Mouse (Mus musculus): ENCODE measurements at regions not wholly inside any gene's neighbourhood (a gene's known extent, or its start where the extent isn't known, plus 50 kb on each side); places are given as distances from the start of the nearest gene placed in this dataset.

DNA sequence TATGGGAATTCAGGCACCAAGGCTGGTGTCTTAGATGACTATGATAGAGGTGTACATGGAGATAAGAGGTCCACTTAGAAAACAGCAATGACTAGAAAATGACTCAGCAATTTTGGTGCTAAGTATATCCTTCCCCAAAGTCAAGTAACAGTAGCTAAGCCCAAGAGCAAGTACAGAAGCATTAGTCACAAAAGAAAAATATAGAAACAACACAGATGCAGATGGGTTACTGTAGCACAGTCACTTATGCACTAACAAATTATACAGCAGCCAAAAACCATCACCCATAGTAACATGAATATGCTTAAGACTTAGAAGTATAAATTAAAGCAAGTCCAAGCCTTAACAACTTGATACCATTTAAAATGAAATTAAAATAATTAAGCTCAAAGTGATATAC, 378.5 kb upstream of the Meis2 start:
- no peaks in the 10 kb centered on the region for H3K4me1 ChIP-seq (replicated peaks)
- H3K4me3 ChIP-seq, result no peak overlapping the region
- no peak overlapping the region for H3K9ac ChIP-seq
- no peaks in the 10 kb centered on the region for H3K9me3 ChIP-seq
- no peaks in the 10 kb centered on the region for H3K36me3 ChIP-seq
- no peak overlapping the region for H3K27ac ChIP-seq (replicated peaks)
- no peaks in the 10 kb centered on the region for H3K27me3 ChIP-seq
- ATAC-seq (ENCODE audit: low read depth), result no peak
- no peak overlapping the region for H3K4me2 ChIP-seq

DNA sequence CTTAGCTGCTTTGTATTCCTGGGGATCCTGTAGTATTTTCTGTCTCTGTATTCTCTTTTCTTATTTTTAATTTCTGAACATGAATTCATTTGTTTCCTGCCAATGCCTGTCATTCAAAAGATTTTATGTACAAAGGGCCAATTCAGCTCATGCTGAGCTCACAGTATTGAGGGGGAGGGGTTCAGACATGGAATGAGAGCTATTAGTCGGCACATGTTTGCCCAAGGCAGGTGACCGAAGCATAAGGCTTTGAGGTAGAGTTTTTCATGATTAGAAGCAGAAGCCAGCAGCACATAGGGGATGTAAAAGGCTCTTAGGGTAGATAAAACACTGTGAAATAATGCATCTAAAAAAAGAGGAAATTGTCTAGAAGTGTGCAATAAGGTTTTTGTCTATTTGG, 374.6 kb upstream of the Meis2 start:
- 53% methylated on average over 2 of the region's 2 CpGs for WGBS
- Histone ChIP-seq H3K9me3 (no peaks in the 10 kb centered on the region), H3K4me3 (no peak overlapping the region), H3K27ac (replicated peaks) (no peak overlapping the region), H3K9ac (no peak overlapping the region), H3K4me2 (no peak overlapping the region), H3K4me1 (replicated peaks) (no peaks in the 10 kb centered on the region), H3K27me3 (no peaks in the 10 kb centered on the region), H3K36me3 (no peaks in the 10 kb centered on the region)
- ATAC-seq (ENCODE audit: low read depth), result no peak

GRCm38 (mm10) chr2:116433481-116433880, 367.8 kb upstream of the Meis2 start:
- H3K4me1 ChIP-seq (replicated peaks), result no peaks in the 10 kb centered on the region
- H3K27ac ChIP-seq (replicated peaks), result no peak overlapping the region
- no peaks in the 10 kb centered on the region for H3K9me3 ChIP-seq
- no peaks in the 10 kb centered on the region for H3K27me3 ChIP-seq
- no peak overlapping the region for H3K9ac ChIP-seq
- H3K36me3 ChIP-seq, result no peaks in the 10 kb centered on the region
- H3K4me3 ChIP-seq, result no peak overlapping the region
- no peak overlapping the region for H3K4me2 ChIP-seq
- no peak for ATAC-seq (ENCODE audit: low read depth)

GRCm38 (mm10) chr2:116424131-116424530, 358.5 kb upstream of the Meis2 start:
- no peak for ATAC-seq (ENCODE audit: low read depth)
- no peak overlapping the region for H3K4me3 ChIP-seq
- no peaks in the 10 kb centered on the region for H3K4me1 ChIP-seq (replicated peaks)
- no peak overlapping the region for H3K27ac ChIP-seq (replicated peaks)
- H3K36me3 ChIP-seq, result no peaks in the 10 kb centered on the region
- no peaks in the 10 kb centered on the region for H3K9me3 ChIP-seq
- whole genome bisulfite sequencing, result 92% methylated on average over 8 of the region's 8 CpGs
- no peak overlapping the region for H3K4me2 ChIP-seq
- H3K9ac ChIP-seq, result no peak overlapping the region
- no peaks in the 10 kb centered on the region for H3K27me3 ChIP-seq

DNA sequence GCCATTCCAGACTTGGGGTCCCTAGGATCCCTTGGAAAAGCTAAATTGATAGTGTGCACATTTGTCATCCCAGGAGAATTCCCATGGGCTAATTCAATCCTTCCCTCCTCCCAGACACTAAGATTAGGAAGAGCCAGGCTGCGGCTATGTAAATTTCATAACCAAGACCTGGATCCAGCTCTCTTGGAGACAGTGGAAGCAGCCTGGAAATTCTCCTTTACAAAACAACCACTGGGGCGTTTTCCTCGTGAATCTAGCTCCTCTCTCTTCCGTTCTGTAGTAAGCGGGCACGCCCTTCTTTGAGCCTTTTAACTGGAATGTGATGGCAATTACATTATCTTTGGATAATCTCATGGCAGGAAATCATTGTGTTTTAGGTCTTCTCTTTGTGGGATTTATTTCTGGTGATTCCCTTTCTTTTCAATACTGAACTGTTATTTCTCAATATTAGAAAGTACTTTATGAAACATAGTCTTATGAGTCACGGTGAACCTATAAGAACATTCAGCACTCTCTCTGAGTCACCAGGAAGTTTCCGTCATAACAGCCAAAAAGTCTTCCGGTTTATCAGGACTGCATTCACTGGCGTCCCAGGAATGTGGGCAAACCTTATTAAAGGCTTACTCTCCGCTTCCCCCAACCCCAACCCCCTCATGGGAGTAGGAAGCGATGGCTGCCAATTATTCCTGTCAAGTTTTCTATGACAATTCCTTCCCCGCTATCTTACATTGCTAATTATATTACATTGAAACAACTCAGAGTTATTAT, 352.0 kb upstream of the Meis2 start:
- no peaks in the 10 kb centered on the region for H3K4me1 ChIP-seq (replicated peaks)
- no peaks in the 10 kb centered on the region for H3K27me3 ChIP-seq
- no peaks in the 10 kb centered on the region for H3K36me3 ChIP-seq
- no peak overlapping the region for H3K27ac ChIP-seq (replicated peaks)
- H3K4me2 ChIP-seq, result no peak overlapping the region
- 84% methylated on average over 13 of the region's 13 CpGs for WGBS
- H3K4me3 ChIP-seq, result no peak overlapping the region
- no peaks in the 10 kb centered on the region for H3K9me3 ChIP-seq
- no peak for ATAC-seq (ENCODE audit: low read depth)
- no peak overlapping the region for H3K9ac ChIP-seq

- no peak for ATAC-seq (ENCODE audit: low read depth)
- no peak overlapping the region for H3K4me2 ChIP-seq
- WGBS, result 59% methylated on average over 1 of the region's 1 CpGs
- no peaks in the 10 kb centered on the region for H3K9me3 ChIP-seq
- H3K4me1 ChIP-seq (replicated peaks), result no peaks in the 10 kb centered on the region
- no peak overlapping the region for H3K27ac ChIP-seq (replicated peaks)
- H3K27me3 ChIP-seq, result no peaks in the 10 kb centered on the region
- H3K9ac ChIP-seq, result no peak overlapping the region
- H3K36me3 ChIP-seq, result no peaks in the 10 kb centered on the region
- H3K4me3 ChIP-seq, result no peak overlapping the region
Observed at GRCm38 (mm10) chr2:116415742-116416141, 350.1 kb upstream of the Meis2 start.

- Histone ChIP-seq H3K36me3 (no peaks in the 10 kb centered on the region), H3K4me3 (no peak overlapping the region), H3K4me1 (replicated peaks) (no peaks in the 10 kb centered on the region), H3K9me3 (no peaks in the 10 kb centered on the region), H3K27ac (replicated peaks) (no peak overlapping the region), H3K27me3 (no peaks in the 10 kb centered on the region), H3K4me2 (no peak overlapping the region), H3K9ac (no peak overlapping the region)
- no peak for ATAC-seq (ENCODE audit: low read depth)
- WGBS, result 58% methylated on average over 1 of the region's 1 CpGs
Observed at GRCm38 (mm10) chr2:116402113-116402512, 336.5 kb upstream of the Meis2 start.

DNA sequence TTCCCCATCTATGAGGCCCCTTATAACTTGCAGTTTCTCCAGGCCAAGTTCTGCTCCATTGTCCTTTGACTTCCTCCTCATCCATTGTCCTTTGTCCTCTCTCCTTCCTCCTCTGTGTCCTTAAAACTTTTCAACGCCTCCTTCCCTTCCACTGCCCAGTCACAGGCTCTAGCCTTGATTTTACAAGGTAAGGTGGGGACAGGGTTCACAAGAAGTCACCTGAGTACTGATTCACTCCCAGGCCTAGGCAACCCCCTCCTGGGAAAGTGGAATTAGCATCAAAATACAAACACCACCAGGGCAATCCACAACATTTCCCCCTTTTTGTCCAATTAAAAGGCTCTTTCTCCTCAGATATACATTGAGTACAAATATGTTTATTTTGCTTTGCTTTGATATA, 334.3 kb upstream of the Meis2 start:
- Histone ChIP-seq H3K9ac (no peak overlapping the region), H3K9me3 (no peaks in the 10 kb centered on the region), H3K4me1 (replicated peaks) (no peaks in the 10 kb centered on the region), H3K27ac (replicated peaks) (no peak overlapping the region), H3K4me3 (no peak overlapping the region), H3K36me3 (no peaks in the 10 kb centered on the region), H3K4me2 (no peak overlapping the region), H3K27me3 (no peaks in the 10 kb centered on the region)
- 48% methylated on average over 1 of the region's 1 CpGs for WGBS
- ATAC-seq (ENCODE audit: low read depth), result no peak

GRCm38 (mm10) chr2:116368811-116369210, 303.2 kb upstream of the Meis2 start:
- no peaks in the 10 kb centered on the region for H3K36me3 ChIP-seq
- no peak overlapping the region for H3K4me2 ChIP-seq
- no peak overlapping the region for H3K9ac ChIP-seq
- no peak overlapping the region for H3K27ac ChIP-seq (replicated peaks)
- ATAC-seq (ENCODE audit: low read depth), result no peak
- H3K9me3 ChIP-seq, result no peaks in the 10 kb centered on the region
- no peaks in the 10 kb centered on the region for H3K27me3 ChIP-seq
- no peak overlapping the region for H3K4me3 ChIP-seq
- no peaks in the 10 kb centered on the region for H3K4me1 ChIP-seq (replicated peaks)
- WGBS, result 88% methylated on average over 3 of the region's 3 CpGs

DNA sequence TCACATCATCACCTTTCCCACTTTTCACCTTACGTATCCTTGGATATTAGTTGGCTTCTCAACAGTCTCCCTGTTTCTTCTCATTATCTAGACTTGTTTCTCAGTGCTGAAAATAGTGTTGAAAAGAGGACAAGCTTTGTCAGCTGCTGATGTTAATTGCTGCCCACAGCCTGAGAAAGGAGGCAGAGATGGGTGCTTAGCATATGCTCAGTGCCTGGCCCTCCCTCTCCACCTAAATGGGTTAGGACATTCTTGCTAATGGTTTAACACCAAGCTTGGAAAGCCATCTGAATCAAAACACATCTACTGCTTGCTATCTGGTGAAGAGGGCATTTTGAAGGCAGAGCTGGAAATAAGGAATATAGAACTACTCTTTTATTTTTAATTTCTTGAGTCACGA, 298.5 kb upstream of the Meis2 start:
- 92% methylated on average over 2 of the region's 2 CpGs for WGBS
- no peaks in the 10 kb centered on the region for H3K27me3 ChIP-seq
- H3K27ac ChIP-seq (replicated peaks), result no peak overlapping the region
- ATAC-seq (ENCODE audit: low read depth), result no peak
- H3K9me3 ChIP-seq, result no peaks in the 10 kb centered on the region
- H3K36me3 ChIP-seq, result no peaks in the 10 kb centered on the region
- no peak overlapping the region for H3K4me3 ChIP-seq
- H3K9ac ChIP-seq, result no peak overlapping the region
- H3K4me1 ChIP-seq (replicated peaks), result no peaks in the 10 kb centered on the region
- no peak overlapping the region for H3K4me2 ChIP-seq

DNA sequence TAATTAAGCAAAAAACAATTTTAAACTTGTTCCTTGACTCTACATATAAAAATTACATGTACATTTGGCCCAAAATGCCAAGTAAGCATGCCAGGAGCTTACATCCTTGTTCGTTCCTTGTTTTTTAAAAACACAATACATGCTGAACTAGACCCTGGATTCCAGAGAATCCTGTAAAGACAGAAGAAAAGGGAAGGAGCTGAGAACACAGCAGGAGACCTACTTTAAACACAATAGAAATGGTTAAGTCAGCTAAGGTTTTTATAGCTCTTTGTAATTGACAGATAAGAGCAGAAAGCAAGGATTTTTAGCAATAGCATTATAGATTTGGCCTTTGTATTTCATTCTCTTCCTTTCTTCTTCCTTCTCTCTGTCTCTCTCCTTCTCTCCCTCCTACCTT, 292.5 kb upstream of the Meis2 start:
- no peak overlapping the region for H3K4me3 ChIP-seq
- no peak overlapping the region for H3K9ac ChIP-seq
- H3K9me3 ChIP-seq, result no peaks in the 10 kb centered on the region
- ATAC-seq (ENCODE audit: low read depth), result no peak
- no peaks in the 10 kb centered on the region for H3K36me3 ChIP-seq
- no peak overlapping the region for H3K27ac ChIP-seq (replicated peaks)
- WGBS, result 7% methylated on average over 1 of the region's 1 CpGs
- H3K4me1 ChIP-seq (replicated peaks), result no peaks in the 10 kb centered on the region
- no peaks in the 10 kb centered on the region for H3K27me3 ChIP-seq
- no peak overlapping the region for H3K4me2 ChIP-seq

- Histone ChIP-seq H3K27me3 (no peaks in the 10 kb centered on the region), H3K36me3 (no peaks in the 10 kb centered on the region), H3K27ac (replicated peaks) (no peak overlapping the region), H3K9ac (no peak overlapping the region), H3K4me2 (no peak overlapping the region), H3K9me3 (no peaks in the 10 kb centered on the region), H3K4me3 (no peak overlapping the region), H3K4me1 (replicated peaks) (no peaks in the 10 kb centered on the region)
- 63% methylated on average over 1 of the region's 1 CpGs for WGBS
- ATAC-seq (ENCODE audit: low read depth), result no peak
Observed at GRCm38 (mm10) chr2:116348530-116348914, 282.9 kb upstream of the Meis2 start.

- H3K9me3 ChIP-seq, result no peaks in the 10 kb centered on the region
- no peak overlapping the region for H3K4me3 ChIP-seq
- no peaks in the 10 kb centered on the region for H3K27me3 ChIP-seq
- 82% methylated on average over 3 of the region's 3 CpGs for WGBS
- no peak for ATAC-seq (ENCODE audit: low read depth)
- no peak overlapping the region for H3K4me2 ChIP-seq
- H3K27ac ChIP-seq (replicated peaks), result no peak overlapping the region
- no peaks in the 10 kb centered on the region for H3K4me1 ChIP-seq (replicated peaks)
- no peaks in the 10 kb centered on the region for H3K36me3 ChIP-seq
- H3K9ac ChIP-seq, result no peak overlapping the region
Observed at GRCm38 (mm10) chr2:116347827-116348529, 282.3 kb upstream of the Meis2 start.
